15 mouse cellular contexts compared by ENCODE assay signal in the genomic region with DNA sequence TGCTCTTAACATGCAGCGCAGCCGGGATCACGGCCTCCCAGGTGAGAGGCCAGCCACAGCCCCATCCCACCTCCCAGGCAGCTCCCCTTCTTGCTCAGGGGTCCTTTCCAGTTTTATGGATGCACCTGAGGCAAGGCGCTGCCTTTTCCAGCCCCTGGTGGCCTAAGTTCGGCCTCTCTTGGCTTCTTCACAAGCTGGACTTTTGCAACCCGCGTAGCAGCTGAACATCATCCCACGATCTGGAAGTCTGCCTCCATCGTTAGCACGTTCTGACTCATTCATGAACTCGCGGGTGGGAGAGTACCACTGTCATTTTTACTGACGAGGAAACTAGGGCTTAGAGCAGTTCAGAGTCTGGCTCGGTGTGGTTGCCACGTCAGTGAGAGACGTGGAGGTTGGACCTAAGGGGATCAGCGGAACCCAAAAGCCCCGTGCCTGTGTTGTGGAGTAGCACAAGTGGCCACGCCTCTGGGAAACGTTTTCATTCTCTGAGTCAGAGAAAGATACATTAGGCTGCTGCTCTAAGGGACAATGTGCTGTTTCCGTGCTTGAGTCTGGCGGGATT. TPM values are rescaled to one million over a fixed set of nuclear protein-coding genes. Genes with fewer than 3 reads are reported as not detected.
DNase-seq lines count a peak whose midpoint lies in the region; ATAC-seq and TF ChIP-seq lines count a peak whose summit lies in the region.
"Had no signal": no experiment of that assay in that cellular context is flagged by ENCODE, and none has a peak within 500 bp of the region (broad histone marks: within the 10 kb centered on the region; RNA-seq: fewer than 3 reads in every experiment).

No protein-coding gene starts in this region.

- no peaks in the 10 kb centered on the region for H3K4me1 ChIP-seq in heart, adult 2 months (ENCODE audit: control insufficient read depth, insufficient read depth, low read length)
- H3K4me1 ChIP-seq in heart, embryonic 10.5 days = peaks cover 14% of the 10 kb centered on the region
- H3K4me1 ChIP-seq in forebrain, embryonic 11.5 days (replicated peaks; ENCODE audit: control insufficient read depth, insufficient read depth, low read length) = peaks cover 5% of the 10 kb centered on the region; the same call in 1 of the 2 replicates
- H3K4me1 ChIP-seq in forebrain, embryonic 15.5 days = no peaks in the 10 kb centered on the region

- 67% methylated on average over 22 of the region's 22 CpGs for WGBS in heart, adult 2 months
- 80% methylated on average over 22 of the region's 22 CpGs for WGBS in heart, embryonic 10.5 days
- WGBS in forebrain, embryonic 11.5 days = 85% methylated on average over 22 of the region's 22 CpGs
- WGBS in forebrain, embryonic 15.5 days = 79% methylated on average over 22 of the region's 22 CpGs

- ATAC-seq in forebrain, embryonic 11.5 days (replicated peaks; ENCODE audit: low FRiP score) = no peak
- no peak for ATAC-seq in forebrain, embryonic 15.5 days (replicated peaks)
- ATAC-seq: midbrain, embryonic 16.5 days had no signal

- H3K36me3 ChIP-seq in heart, adult 2 months (ENCODE audit: control insufficient read depth, insufficient read depth, low read length) = no peaks in the 10 kb centered on the region
- H3K36me3 ChIP-seq in heart, embryonic 10.5 days = no peaks in the 10 kb centered on the region
- no peaks in the 10 kb centered on the region for H3K36me3 ChIP-seq in forebrain, embryonic 11.5 days (ENCODE audit: control insufficient read depth, insufficient read depth, low read length)
- H3K36me3 ChIP-seq in forebrain, embryonic 15.5 days = no peaks in the 10 kb centered on the region
- H3K36me3 ChIP-seq: hindbrain, embryonic 15.5 days had no signal

- H3K9ac ChIP-seq in heart, adult 2 months (ENCODE audit: low read depth, low read length) = no peak overlapping the region
- H3K9ac ChIP-seq in forebrain, embryonic 11.5 days (ENCODE audit: low read length) = no peak overlapping the region
- H3K9ac ChIP-seq in forebrain, embryonic 15.5 days (replicated peaks) = no peak overlapping the region
- H3K9ac ChIP-seq: hindbrain, embryonic 15.5 days had no signal

- intact Hi-C loops in heart, adult 2 months (cut with DNase I) = no loop called here

- DNase-seq in heart, adult 2 months = peak; percentile 20 to 27
- DNase-seq in heart, embryonic 10.5 days (ENCODE audit: low spot score) = no peak
- peak; percentile 10 for DNase-seq in 416B (ENCODE audit: low read depth)
- peak; percentile 52 for DNase-seq in R1 (ENCODE audit: low read depth, low spot score)
- peak; percentile 28 to 63 for DNase-seq in left cerebral cortex, adult 9 months (ENCODE audit: low spot score in 2 of 2)
- no peak for DNase-seq in forebrain, embryonic 11.5 days (ENCODE audit: low spot score)
- no peak for DNase-seq in spleen, postnatal 10 days (ENCODE audit: low spot score in 2 of 2)
- DNase-seq: cerebellum, postnatal 36 days; gastrocnemius, postnatal 10 days; kidney, adult 9 months; spleen, adult 18-20 months had no signal

- TF ChIP-seq EP300 in heart, adult 2 months (IDR thresholded peaks at IDR 0.05; ENCODE audit: insufficient read depth, low read depth, low read length) = no peak

- H3K4me2 ChIP-seq in forebrain, embryonic 11.5 days (ENCODE audit: low read depth, low read length, severe bottlenecking) = no peak overlapping the region
- no peak overlapping the region for H3K4me2 ChIP-seq in forebrain, embryonic 15.5 days (replicated peaks)
- H3K4me2 ChIP-seq: hindbrain, embryonic 15.5 days had no signal

- no peak for TF ChIP-seq CTCF in heart, adult 2 months (IDR thresholded peaks at IDR 0.05)

- no peaks in the 10 kb centered on the region for H3K27me3 ChIP-seq in heart, adult 2 months (ENCODE audit: control insufficient read depth, insufficient read depth, low read length)
- peaks cover 22% of the 10 kb centered on the region; the same call in 1 of the 2 replicates for H3K27me3 ChIP-seq in heart, embryonic 10.5 days (ENCODE audit: insufficient read depth, poor library complexity, severe bottlenecking)
- H3K27me3 ChIP-seq in forebrain, embryonic 11.5 days (ENCODE audit: control insufficient read depth, insufficient read depth, low read length) = no peaks in the 10 kb centered on the region
- no peaks in the 10 kb centered on the region for H3K27me3 ChIP-seq in forebrain, embryonic 15.5 days
- H3K27me3 ChIP-seq: hindbrain, embryonic 15.5 days had no signal

- no peaks in the 10 kb centered on the region for H3K79me2 ChIP-seq in heart, adult 2 months (replicated peaks; ENCODE audit: control insufficient read depth, insufficient read depth, low read length)

- no peak overlapping the region for H3K27ac ChIP-seq in heart, adult 2 months
- H3K27ac ChIP-seq in heart, embryonic 10.5 days = no peak overlapping the region
- H3K27ac ChIP-seq in forebrain, embryonic 11.5 days (ENCODE audit: low read depth, low read length) = no peak overlapping the region
- no peak overlapping the region for H3K27ac ChIP-seq in forebrain, embryonic 15.5 days (replicated peaks)
- H3K27ac ChIP-seq: hindbrain, embryonic 15.5 days had no signal

- no peak for TF ChIP-seq POLR2A in heart, adult 2 months (IDR thresholded peaks at IDR 0.05; ENCODE audit: insufficient read depth, low read depth, low read length)

- no peaks in the 10 kb centered on the region for H3K9me3 ChIP-seq in heart, embryonic 10.5 days
- H3K9me3 ChIP-seq in forebrain, embryonic 11.5 days (ENCODE audit: control insufficient read depth, low read length) = no peaks in the 10 kb centered on the region
- no peaks in the 10 kb centered on the region for H3K9me3 ChIP-seq in forebrain, embryonic 15.5 days
- H3K9me3 ChIP-seq: hindbrain, embryonic 15.5 days had no signal

- no peak overlapping the region for H3K4me3 ChIP-seq in heart, adult 2 months
- H3K4me3 ChIP-seq in heart, embryonic 10.5 days = no peak overlapping the region
- no peak overlapping the region for H3K4me3 ChIP-seq in forebrain, embryonic 11.5 days (ENCODE audit: low read depth, low read length)
- no peak overlapping the region for H3K4me3 ChIP-seq in forebrain, embryonic 15.5 days
- H3K4me3 ChIP-seq: hindbrain, embryonic 15.5 days had no signal

RNA-seq across cellular contexts. Expression of gene Mpo, which starts 8.4 kb away (rescaled TPM):
- total RNA-seq in heart, adult 2 months (2021) = not detected
- 0.10 TPM in 1 of 2 replicates, not detected in the other for polyA plus RNA-seq in heart, adult 2 months (2012; rRNA removed)
- 5.8 and 11.8 TPM in 2 replicates for polyA plus RNA-seq in heart, embryonic 10.5 days (2016; fragmentation: Nextera tagmentation; extraction: Ambion mirVana)
- 3.6 and 3.9 TPM in 2 replicates for polyA plus RNA-seq in forebrain, embryonic 11.5 days (2014; fragmentation: Nextera tagmentation; extraction: Ambion mirVana)
- 0.18 and 0.27 TPM in 2 replicates for polyA plus RNA-seq in forebrain, embryonic 15.5 days (2015; fragmentation: Nextera tagmentation; extraction: Ambion mirVana)
- total RNA-seq: liver, adult 2 months had no signal

RNA-seq across cellular contexts. Expression of gene Lpo, which starts 26.3 kb away (rescaled TPM):
- not detected for total RNA-seq in heart, adult 2 months (2021)
- polyA plus RNA-seq in heart, adult 2 months (2012; rRNA removed) = 0.04 TPM in 1 of 2 replicates, not detected in the other
- 0.04 TPM in 1 of 2 replicates, not detected in the other for polyA plus RNA-seq in heart, embryonic 10.5 days (2016; fragmentation: Nextera tagmentation; extraction: Ambion mirVana)
- 0.28 and 1.0 TPM in 2 replicates for polyA plus RNA-seq in forebrain, embryonic 11.5 days (2014; fragmentation: Nextera tagmentation; extraction: Ambion mirVana)
- polyA plus RNA-seq in forebrain, embryonic 15.5 days (2015; fragmentation: Nextera tagmentation; extraction: Ambion mirVana) = 0.62 and 0.89 TPM in 2 replicates
- total RNA-seq: gastrocnemius, postnatal 10 days; liver, adult 2 months had no signal
- polyA plus RNA-seq: liver, adult 2 months had no signal

RNA-seq across cellular contexts. Expression of gene Tspoap1, which starts 41.5 kb away (rescaled TPM):
- total RNA-seq in heart, adult 2 months (2021) = not detected
- polyA plus RNA-seq in heart, adult 2 months (2012; rRNA removed) = 0.09 and 0.66 TPM in 2 replicates
- polyA plus RNA-seq in heart, embryonic 10.5 days (2016; fragmentation: Nextera tagmentation; extraction: Ambion mirVana) = 0.95 and 1.5 TPM in 2 replicates
- polyA plus RNA-seq in forebrain, embryonic 11.5 days (2014; fragmentation: Nextera tagmentation; extraction: Ambion mirVana) = 18.8 and 19.9 TPM in 2 replicates
- 30.3 and 31.8 TPM in 2 replicates for polyA plus RNA-seq in forebrain, embryonic 15.5 days (2015; fragmentation: Nextera tagmentation; extraction: Ambion mirVana)

RNA-seq across cellular contexts. Expression of gene Mks1, which starts 51.2 kb away (rescaled TPM):
- total RNA-seq in heart, adult 2 months (2021) = 1 to 10 TPM; 2.2 to 2.9 TPM
- polyA plus RNA-seq in heart, adult 2 months (2012; rRNA removed) = 4.6 and 5.4 TPM in 2 replicates
- 10.9 and 14.7 TPM in 2 replicates for polyA plus RNA-seq in heart, embryonic 10.5 days (2016; fragmentation: Nextera tagmentation; extraction: Ambion mirVana)
- 15.6 and 17.2 TPM in 2 replicates for polyA plus RNA-seq in forebrain, embryonic 11.5 days (2014; fragmentation: Nextera tagmentation; extraction: Ambion mirVana)
- 12.1 and 13.3 TPM in 2 replicates for polyA plus RNA-seq in forebrain, embryonic 15.5 days (2015; fragmentation: Nextera tagmentation; extraction: Ambion mirVana)

Comparison
In these comparisons a context has a peak if more than half of its experiments do, and no peak if none do; other contexts are left out.
1. DNase-seq: peak in heart, adult 2 months (2 of 2), 416B (single experiment), R1 (single experiment) and left cerebral cortex, adult 9 months (2 of 2); none in heart, embryonic 10.5 days (single experiment), forebrain, embryonic 11.5 days (single experiment) and spleen, postnatal 10 days (0 of 2).